Mouse (Mus musculus) liver, postnatal 0 days (tissue): Measurements from ENCODE around the gene Bcl10.

Source experiments
- CTCF ChIP-seq: sonication (generic); IDR thresholded peaks from 2 replicates; pipeline ENCODE4 v1.5.1; 2016; ENCODE audit warnings: antibody characterized with exemption, low read depth
- EP300 ChIP-seq: IDR thresholded peaks from 2 replicates; pipeline ENCODE4 v1.6.1; 2016; ENCODE audit warnings: antibody characterized with exemption, low read depth, mild to moderate bottlenecking

DNA sequence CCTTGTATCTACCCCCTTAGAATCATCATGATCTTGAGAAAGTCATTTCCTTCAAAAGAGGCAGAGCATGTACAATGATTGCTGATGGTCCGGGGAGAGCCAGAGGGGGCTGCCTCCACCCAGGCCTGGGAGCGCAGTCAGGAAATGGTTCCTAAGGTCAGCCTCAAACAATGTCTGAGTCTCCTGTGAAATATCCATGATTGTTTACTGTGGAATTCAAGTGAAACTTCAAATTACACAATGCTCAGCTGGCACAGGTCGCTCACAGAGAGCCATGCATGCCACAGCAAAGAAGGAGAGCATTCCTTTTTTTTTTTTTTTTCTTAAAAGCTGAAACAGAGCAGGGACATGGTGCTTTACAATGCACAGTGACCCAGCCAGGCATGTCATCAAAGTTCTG, 30.2 kb upstream of the Bcl10 start:
- no peak for TF ChIP-seq CTCF
- TF ChIP-seq EP300, result no peak
